Mouse (Mus musculus) forebrain, postnatal 0 days (tissue): ENCODE results near the gene Rhbdf2. TPM values are rescaled to one million over a fixed set of nuclear protein-coding genes. Genes with fewer than 3 reads are reported as not detected.
"Not testable (repeated sequence)": the region's sequence is repeated elsewhere in the genome, so short reads cannot be mapped to it uniquely, and the experiment has no call there.

Experiments used
- ATAC-seq: fragments of 200-750 bp; cut with Nextera tagmentation; 2 replicates; pipeline ENCODE4 v1.8.0; 2017; ENCODE audit warnings: mild to moderate bottlenecking, moderate library complexity
- DNase-seq: peaks from one replicate; pipeline ENCODE4 v3.0.0-alpha.2; 2015
- H3K27ac ChIP-seq: fragments of 300-500 bp; sonication (generic); 2 replicates; pipeline ENCODE4 v1.5.1; 2014; ENCODE audit warnings: low read depth, mild to moderate bottlenecking, antibody characterized with exemption, low read length, moderate library complexity, mixed read lengths
- H3K27me3 ChIP-seq: fragments of 300-500 bp; sonication (generic); 2 replicates; pipeline ENCODE4 v1.6.1; 2014; ENCODE audit warnings: mild to moderate bottlenecking, low read length, mixed read lengths; ENCODE audit not compliant: insufficient read depth
- H3K36me3 ChIP-seq: fragments of 300-500 bp; sonication (generic); 2 replicates; pipeline ENCODE4 v1.6.1; 2014; ENCODE audit warnings: mild to moderate bottlenecking, moderate library complexity; ENCODE audit not compliant: insufficient read depth
- H3K4me1 ChIP-seq: fragments of 300-500 bp; sonication (generic); 2 replicates; pipeline ENCODE4 v1.6.1; 2014; ENCODE audit warnings: antibody characterized with exemption; ENCODE audit not compliant: insufficient read depth
- H3K4me2 ChIP-seq: fragments of 300-500 bp; sonication (generic); 2 replicates; pipeline ENCODE4 v1.6.1; 2014; ENCODE audit warnings: low read depth, mild to moderate bottlenecking, moderate library complexity
- H3K4me3 ChIP-seq: fragments of 300-500 bp; sonication (generic); 2 replicates; pipeline ENCODE4 v1.5.1; 2014; ENCODE audit warnings: low read depth, low read length, mixed read lengths
- H3K9ac ChIP-seq: fragments of 300-500 bp; sonication (generic); 2 replicates; pipeline ENCODE4 v1.6.1; 2014; ENCODE audit warnings: mild to moderate bottlenecking
- H3K9me3 ChIP-seq: fragments of 300-500 bp; sonication (generic); 2 replicates; pipeline ENCODE4 v1.6.1; 2016; ENCODE audit warnings: low read length
- CTCF ChIP-seq: sonication (generic); IDR thresholded peaks from 2 replicates; pipeline ENCODE4 v1.5.1; 2016; ENCODE audit warnings: antibody characterized with exemption, control low read depth, low read depth
- WGBS: fragments of 180-500 bp; shearing (Covaris S2); extraction: QIAGEN DNeasy Blood & Tissue Kit; methylation state at CpG from one replicate; pipeline ENCODE4 v1.1.7; 2014; 5-methylcytosine and 5-hydroxymethylcytosine counted together
- polyA plus RNA-seq: library from polyadenylated mRNA; unstranded; fragments of >200 nt; fragmentation: Nextera tagmentation; extraction: Ambion mirVana; gene quantifications from 2 replicates; pipeline ENCODE4 v1.2.1, GENCODE M21; 2015
- total RNA-seq: library from RNA; depleted of rRNA; stranded (reverse); fragments of >200 nt; gene quantifications from 2 replicates; pipeline ENCODE4 v1.2.3, GENCODE M21; 2014

Rhbdf2 gene
- total and polyA plus RNA-seq, 2 experiments from 2014 or later: 0.97 to 1.9 TPM

- no peak overlapping the region for H3K9ac ChIP-seq
- peak overlapping the region; percentile 45 for H3K4me2 ChIP-seq
- DNase-seq (peak; percentile 54), ATAC-seq (peak; percentile 27)
- WGBS: 9% methylated on average over 19 of the region's 19 CpGs
- no peaks in the 10 kb centered on the region for H3K9me3 ChIP-seq
- H3K4me3 ChIP-seq: peak overlapping the region; percentile 16; the same call in 1 of the 2 replicates
- H3K4me1 ChIP-seq: peaks cover 13% of the 10 kb centered on the region; the same call in 1 of the 2 replicates
- no peaks in the 10 kb centered on the region for H3K36me3 ChIP-seq
- H3K27ac ChIP-seq: peak overlapping the region; percentile 48; the same call in 1 of the 2 replicates
- H3K27me3 ChIP-seq: no peaks in the 10 kb centered on the region
- TF ChIP-seq CTCF: no peak
These were observed 16.9 kb upstream of the Rhbdf2 start for GRCm38 (mm10) chr11:116643579-116644224.

- Histone ChIP-seq H3K36me3 (no peaks in the 10 kb centered on the region), H3K9ac (no peak overlapping the region), H3K27ac (peak overlapping the region; percentile 42; the same call in 1 of the 2 replicates), H3K4me1 (peaks cover 13% of the 10 kb centered on the region; the same call in 1 of the 2 replicates), H3K27me3 (no peaks in the 10 kb centered on the region), H3K9me3 (no peaks in the 10 kb centered on the region), H3K4me2 (peak overlapping the region; percentile 45), H3K4me3 (peak overlapping the region; percentile 16; the same call in 1 of the 2 replicates)
- DNase-seq: peak; percentile 95
- TF ChIP-seq CTCF: peak; percentile 99
- 41% methylated on average over 14 of the region's 14 CpGs for WGBS
- peak; percentile 91 for ATAC-seq
These were observed 16.1 kb upstream of the Rhbdf2 start for GRCm38 (mm10) chr11:116642681-116643578.

- ATAC-seq: no peak
- 60% methylated on average over 3 of the region's 3 CpGs for WGBS
These were observed 14.9 kb upstream of the Rhbdf2 start for GRCm38 (mm10) chr11:116641731-116642130.

GRCm38 (mm10) chr11:116641168-116641567 is 14.3 kb upstream of the Rhbdf2 start:
- TF ChIP-seq CTCF: peak; percentile 39; the same call in 1 of the 2 replicates
- DNase-seq: no peak
- Histone ChIP-seq H3K4me1 (peaks cover 13% of the 10 kb centered on the region; the same call in 1 of the 2 replicates), H3K27me3 (no peaks in the 10 kb centered on the region), H3K4me3 (no peak overlapping the region), H3K4me2 (no peak overlapping the region), H3K36me3 (no peaks in the 10 kb centered on the region), H3K27ac (no peak overlapping the region), H3K9me3 (no peaks in the 10 kb centered on the region), H3K9ac (no peak overlapping the region)
- no peak for ATAC-seq
- 54% methylated on average over 5 of the region's 5 CpGs for WGBS

More at GRCm38 (mm10) chr11:116641731-116642130, 14.9 kb upstream of the Rhbdf2 start:
- no peak for TF ChIP-seq CTCF
- Histone ChIP-seq H3K36me3 (no peaks in the 10 kb centered on the region), H3K4me3 (no peak overlapping the region), H3K4me1 (peaks cover 13% of the 10 kb centered on the region; the same call in 1 of the 2 replicates), H3K9me3 (no peaks in the 10 kb centered on the region), H3K27me3 (no peaks in the 10 kb centered on the region), H3K9ac (no peak overlapping the region), H3K4me2 (no peak overlapping the region), H3K27ac (no peak overlapping the region)
- no peak for DNase-seq

GRCm38 (mm10) chr11:116636607-116637006 is 9.8 kb upstream of the Rhbdf2 start:
- H3K27ac ChIP-seq, ATAC-seq, H3K9me3 ChIP-seq, H3K4me1 ChIP-seq, H3K36me3 ChIP-seq, H3K4me2 ChIP-seq, H3K4me3 ChIP-seq, H3K27me3 ChIP-seq, DNase-seq, H3K9ac ChIP-seq: not testable (repeated sequence)
- peak; percentile 41; the same call in 1 of the 2 replicates for TF ChIP-seq CTCF
- WGBS: 72% methylated on average over 8 of the region's 8 CpGs

GRCm38 (mm10) chr11:116632962-116633361 is 6.1 kb upstream of the Rhbdf2 start:
- ATAC-seq: no peak
- Histone ChIP-seq H3K9ac (no peak overlapping the region), H3K4me1 (no peaks in the 10 kb centered on the region), H3K27me3 (no peaks in the 10 kb centered on the region), H3K27ac (no peak overlapping the region; the same call in 1 of the 2 replicates), H3K9me3 (no peaks in the 10 kb centered on the region), H3K36me3 (no peaks in the 10 kb centered on the region), H3K4me3 (no peak overlapping the region), H3K4me2 (no peak overlapping the region)
- TF ChIP-seq CTCF: no peak
- 63% methylated on average over 10 of the region's 10 CpGs for WGBS
- DNase-seq: no peak
